Mouse (Mus musculus) C2C12 (cell line): ENCODE measurements around the gene Chek1.

Experiments
- CEBPB ChIP-seq: IDR thresholded peaks from one replicate; pipeline ENCODE4 v1.6.1; 2011; ENCODE audit warnings: low read depth, mild to moderate bottlenecking, control low read depth, moderate library complexity
- CTCF ChIP-seq: IDR thresholded peaks from one replicate; pipeline ENCODE4 v1.5.1; 2011; ENCODE audit not compliant: control insufficient read depth, insufficient read depth, insufficient read length
- MAX ChIP-seq: IDR thresholded peaks from one replicate; pipeline ENCODE4 v1.6.1; 2011; ENCODE audit warnings: mild to moderate bottlenecking, control low read depth
- MYOD1 ChIP-seq: IDR thresholded peaks from one replicate; pipeline ENCODE4 v1.6.1; 2011; ENCODE audit warnings: low read depth; ENCODE audit not compliant: control insufficient read depth, insufficient read length
- USF1 ChIP-seq: IDR thresholded peaks from one replicate; pipeline ENCODE4 v1.6.1; 2011; ENCODE audit warnings: low read depth, mild to moderate bottlenecking, control low read depth, moderate library complexity

DNA sequence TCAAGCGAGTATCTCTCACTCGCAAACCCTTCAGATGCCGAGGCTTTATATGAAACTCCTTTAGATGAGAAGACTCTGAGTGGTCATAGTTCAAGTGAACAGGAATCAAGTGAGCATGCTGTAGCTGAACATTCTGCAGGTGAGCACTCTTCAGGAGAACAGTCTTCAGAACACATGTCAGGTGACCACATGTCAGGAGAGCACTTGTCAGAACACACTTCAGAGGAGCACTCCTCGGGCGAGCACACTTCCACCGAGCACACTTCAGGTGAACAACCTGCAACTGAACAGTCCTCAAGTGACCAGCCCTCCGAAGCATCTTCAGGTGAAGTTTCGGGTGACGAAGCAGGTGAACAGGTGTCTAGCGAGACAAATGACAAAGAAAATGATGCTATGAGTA lies 32.6 kb downstream of the Chek1 start:
- TF ChIP-seq CTCF: no peak
- no peak for TF ChIP-seq MYOD1
- no peak for TF ChIP-seq USF1
- no peak for TF ChIP-seq MAX
- TF ChIP-seq CEBPB: no peak
